Comparison of ENCODE assay signal across 9 mouse cellular contexts in genomic region chr9:51961190-51961909, GRCm38 (mm10). TPM values are rescaled to one million over a fixed set of nuclear protein-coding genes. Genes with fewer than 3 reads are reported as not detected.
A peak's percentile ranks its signal among the peaks of the same experiment; 100 is the strongest.
DNase-seq lines count a peak whose midpoint lies in the region; ATAC-seq lines count a peak whose summit lies in the region.
"Had no signal": no experiment of that assay in that cellular context is flagged by ENCODE, and none has a peak within 500 bp of the region (broad histone marks: within the 10 kb centered on the region; RNA-seq: fewer than 3 reads in every experiment).

No protein-coding gene starts in this region.

- no peaks in the 10 kb centered on the region for H3K9me3 ChIP-seq in forebrain, embryonic 14.5 days (replicated peaks; ENCODE audit: control insufficient read depth, low read length)
- no peaks in the 10 kb centered on the region for H3K9me3 ChIP-seq in forebrain, embryonic 10.5 days

- H3K36me3 ChIP-seq in forebrain, embryonic 14.5 days (ENCODE audit: control insufficient read depth, insufficient read depth, low read length): no peaks in the 10 kb centered on the region
- H3K36me3 ChIP-seq in forebrain, embryonic 10.5 days (replicated peaks): peaks cover 3% of the 10 kb centered on the region; the same call in 1 of the 2 replicates

- H3K4me1 ChIP-seq in forebrain, embryonic 14.5 days (ENCODE audit: control insufficient read depth, insufficient read depth, low read length): peaks cover 18% of the 10 kb centered on the region
- peaks cover 26% of the 10 kb centered on the region for H3K4me1 ChIP-seq in forebrain, embryonic 10.5 days

- H3K4me2 ChIP-seq in forebrain, embryonic 14.5 days (ENCODE audit: low read length): peak overlapping the region; percentile 1

- no peak for ATAC-seq in forebrain, embryonic 14.5 days
- ATAC-seq in frontal cortex, adult (ENCODE audit: low TSS enrichment): no peak

- peak; percentile 19 for DNase-seq in forebrain, embryonic 14.5 days (ENCODE audit: low spot score)
- DNase-seq in forebrain, embryonic 10.5 days (ENCODE audit: extremely low spot score, low spot score): no peak
- peak; percentile 4 to 14 for DNase-seq in kidney, postnatal 36 days
- DNase-seq in kidney, adult 18-20 months: no peak
- peak; percentile 34 for DNase-seq in R1 (ENCODE audit: low read depth, low spot score)
- peak; percentile 60 for DNase-seq in lung, postnatal 36 days
- no peak for DNase-seq in frontal cortex, postnatal 10 days (ENCODE audit: low spot score in 2 of 2)
- DNase-seq: right cerebral cortex, postnatal 25 days had no signal

- H3K27ac ChIP-seq in forebrain, embryonic 14.5 days (ENCODE audit: low read depth, low read length): no peak overlapping the region
- H3K27ac ChIP-seq in forebrain, embryonic 10.5 days: no peak overlapping the region

- no peak overlapping the region for H3K4me3 ChIP-seq in forebrain, embryonic 14.5 days (ENCODE audit: low read depth, low read length)
- H3K4me3 ChIP-seq in forebrain, embryonic 10.5 days: no peak overlapping the region

- no peaks in the 10 kb centered on the region for H3K27me3 ChIP-seq in forebrain, embryonic 14.5 days (replicated peaks; ENCODE audit: control insufficient read depth, insufficient read depth, low read length)
- H3K27me3 ChIP-seq in forebrain, embryonic 10.5 days (ENCODE audit: poor library complexity, severe bottlenecking): peaks cover 24% of the 10 kb centered on the region

- no peak overlapping the region for H3K9ac ChIP-seq in forebrain, embryonic 14.5 days (ENCODE audit: low read length)

- 31% methylated on average over 6 of the region's 6 CpGs for WGBS in forebrain, embryonic 14.5 days
- WGBS in forebrain, embryonic 10.5 days: 64% methylated on average over 6 of the region's 6 CpGs

RNA-seq across cellular contexts. Expression of gene Fdx1, which starts 2.0 kb away (rescaled TPM):
- 50.7 and 55.1 TPM in 2 replicates for polyA plus RNA-seq in forebrain, embryonic 14.5 days (2014; fragmentation: Nextera tagmentation; extraction: Ambion mirVana)
- polyA plus RNA-seq in forebrain, embryonic 10.5 days (2016; fragmentation: Nextera tagmentation; extraction: Ambion mirVana): 49.9 and 51.8 TPM in 2 replicates

Comparison
In these comparisons a context has a peak if more than half of its experiments do, and no peak if none do; other contexts are left out.
1. DNase-seq: peak in forebrain, embryonic 14.5 days (single experiment), kidney, postnatal 36 days (2 of 2), R1 (single experiment) and lung, postnatal 36 days (single experiment); none in forebrain, embryonic 10.5 days (single experiment), kidney, adult 18-20 months (single experiment) and frontal cortex, postnatal 10 days (0 of 2).